Mouse (Mus musculus) embryonic facial prominence, embryonic 11.5 days (tissue): ENCODE results near the gene Gadl1. TPM values are rescaled to one million over a fixed set of nuclear protein-coding genes. Genes with fewer than 3 reads are reported as not detected.

Source experiments
- ATAC-seq: fragments of 200-750 bp; cut with Nextera tagmentation; replicated peaks from 2 replicates; pipeline ENCODE4 v1.8.0; 2017; ENCODE audit warnings: low read depth; ENCODE audit not compliant: insufficient number of reproducible peaks, low FRiP score, low TSS enrichment
- DNase-seq: peaks from one replicate; pipeline ENCODE4 v3.0.0-alpha.2; 2015; ENCODE audit warnings: low spot score
- H3K27ac ChIP-seq: fragments of 300-500 bp; sonication (generic); replicated peaks from 2 replicates; pipeline ENCODE4 v1.5.1; 2014; ENCODE audit warnings: mild to moderate bottlenecking, low read depth, low read length, control low read depth
- H3K27me3 ChIP-seq: fragments of 300-500 bp; sonication (generic); 2 replicates; pipeline ENCODE4 v1.6.1; 2014; ENCODE audit warnings: mild to moderate bottlenecking, low read length, moderate library complexity, mixed read lengths; ENCODE audit not compliant: control insufficient read depth, insufficient read depth
- H3K36me3 ChIP-seq: fragments of 300-500 bp; sonication (generic); replicated peaks from 2 replicates; pipeline ENCODE4 v1.6.1; 2014; ENCODE audit warnings: low read depth, mild to moderate bottlenecking, low read length, moderate library complexity, mixed read lengths; ENCODE audit not compliant: control insufficient read depth, insufficient read depth
- H3K4me1 ChIP-seq: fragments of 300-500 bp; sonication (generic); 2 replicates; pipeline ENCODE4 v1.6.1; 2014; ENCODE audit warnings: low read length, mixed read lengths; ENCODE audit not compliant: control insufficient read depth, insufficient read depth
- H3K4me2 ChIP-seq: fragments of 300-500 bp; sonication (generic); 2 replicates; pipeline ENCODE4 v1.6.1; 2014; ENCODE audit warnings: low read depth, mild to moderate bottlenecking, control low read depth, low read length, moderate library complexity
- H3K4me3 ChIP-seq: fragments of 300-500 bp; sonication (generic); 2 replicates; pipeline ENCODE4 v1.5.1; 2014; ENCODE audit warnings: low read depth, low read length, control low read depth
- H3K9ac ChIP-seq: fragments of 300-500 bp; sonication (generic); replicated peaks from 2 replicates; pipeline ENCODE4 v1.6.1; 2014; ENCODE audit warnings: mild to moderate bottlenecking, control low read depth, low read length
- H3K9me3 ChIP-seq: fragments of 300-500 bp; sonication (generic); replicated peaks from 2 replicates; pipeline ENCODE4 v1.6.1; 2016; ENCODE audit warnings: mild to moderate bottlenecking, low read length, inconsistent platforms, mixed read lengths; ENCODE audit not compliant: control insufficient read depth
- WGBS: fragments of 180-500 bp; shearing (Covaris S2); extraction: QIAGEN DNeasy Blood & Tissue Kit; methylation state at CpG from one replicate; pipeline ENCODE4 v1.1.7; 2014; 5-methylcytosine and 5-hydroxymethylcytosine counted together
- polyA plus RNA-seq: library from polyadenylated mRNA; unstranded; fragments of >200 nt; fragmentation: Nextera tagmentation; extraction: Ambion mirVana; gene quantifications from 2 replicates; pipeline ENCODE4 v1.2.1, GENCODE M21; 2014

Gene Gadl1
- polyA plus RNA-seq, 1 experiment from 2014 or later, result 0.74 TPM

GRCm38 (mm10) chr9:116090296-116090695, 181.0 kb downstream of the Gadl1 start:
- Histone ChIP-seq H3K9me3 (no peaks in the 10 kb centered on the region), H3K4me2 (no peak overlapping the region), H3K27me3 (no peaks in the 10 kb centered on the region), H3K9ac (no peak overlapping the region), H3K4me3 (no peak overlapping the region), H3K27ac (no peak overlapping the region), H3K4me1 (no peaks in the 10 kb centered on the region), H3K36me3 (no peaks in the 10 kb centered on the region)
- ATAC-seq, result no peak
- WGBS, result 93% methylated on average over 9 of the region's 9 CpGs
- DNase-seq, result no peak

GRCm38 (mm10) chr9:116091101-116091841, 182.0 kb downstream of the Gadl1 start:
- H3K27ac ChIP-seq, result no peak overlapping the region
- ATAC-seq, result no peak
- H3K27me3 ChIP-seq, result no peaks in the 10 kb centered on the region
- H3K4me2 ChIP-seq, result no peak overlapping the region
- H3K4me1 ChIP-seq, result no peaks in the 10 kb centered on the region
- H3K4me3 ChIP-seq, result no peak overlapping the region
- H3K9me3 ChIP-seq, result no peaks in the 10 kb centered on the region
- DNase-seq, result no peak
- H3K36me3 ChIP-seq, result no peaks in the 10 kb centered on the region
- H3K9ac ChIP-seq, result no peak overlapping the region
- WGBS, result 84% methylated on average over 7 of the region's 7 CpGs

- H3K27ac ChIP-seq, result no peak overlapping the region
- H3K27me3 ChIP-seq, result no peaks in the 10 kb centered on the region
- H3K36me3 ChIP-seq, result no peaks in the 10 kb centered on the region
- no peaks in the 10 kb centered on the region for H3K4me1 ChIP-seq
- no peaks in the 10 kb centered on the region for H3K9me3 ChIP-seq
- DNase-seq, result no peak
- H3K9ac ChIP-seq, result no peak overlapping the region
- ATAC-seq, result no peak
- no peak overlapping the region for H3K4me3 ChIP-seq
- H3K4me2 ChIP-seq, result no peak overlapping the region
- WGBS, result 73% methylated on average over 5 of the region's 5 CpGs
Observed at GRCm38 (mm10) chr9:116091921-116092320, 182.7 kb downstream of the Gadl1 start.

DNA sequence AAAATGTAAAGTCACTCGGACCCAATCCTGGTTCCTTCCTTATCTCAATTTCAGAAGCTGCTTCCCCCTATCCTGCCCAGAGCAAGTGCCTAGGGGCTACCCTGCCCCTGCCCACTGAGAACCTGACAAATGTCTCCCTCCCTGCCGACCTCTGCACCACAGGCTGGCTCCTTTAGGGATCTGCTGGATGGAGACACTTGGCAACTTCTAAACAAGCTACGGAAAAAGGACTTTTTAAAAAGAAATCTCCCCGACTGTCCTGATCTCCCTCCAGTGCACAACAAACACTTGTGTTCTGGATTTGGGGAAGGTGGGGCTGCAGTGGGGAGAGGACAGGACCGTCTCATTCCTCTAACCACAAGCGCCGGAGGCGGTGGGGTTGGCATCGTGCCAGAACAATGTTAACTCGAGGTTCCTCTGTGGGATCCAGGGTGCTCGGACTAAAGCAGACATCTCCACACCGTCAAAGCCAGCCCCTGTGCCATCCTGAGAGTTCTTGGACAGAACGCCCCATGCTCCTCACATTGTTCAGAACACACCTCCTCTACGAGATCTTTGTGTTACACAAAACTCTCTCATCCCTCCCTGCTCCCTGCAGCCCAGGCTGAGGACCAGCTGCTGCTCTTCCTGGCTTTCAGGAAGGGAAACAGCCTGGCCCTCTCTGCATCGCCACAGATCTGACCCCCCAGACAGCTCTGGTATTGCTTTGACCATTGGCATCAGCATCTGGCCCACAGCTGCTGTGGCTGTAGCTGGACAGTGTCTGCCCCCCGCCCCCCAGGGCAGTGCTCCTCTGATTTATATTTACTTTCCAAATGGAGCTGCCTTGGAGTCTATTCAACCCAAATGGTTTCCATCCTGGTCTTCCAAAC, 189.7 kb downstream of the Gadl1 start:
- 60% methylated on average over 16 of the region's 16 CpGs for WGBS
- ATAC-seq (no peak), DNase-seq (no peak)
- Histone ChIP-seq H3K27ac (no peak overlapping the region), H3K4me2 (no peak overlapping the region), H3K4me3 (no peak overlapping the region), H3K36me3 (no peaks in the 10 kb centered on the region), H3K9ac (0 out of 2 replicates have a peak overlapping the region, but pooled peaks have one; percentile 26), H3K27me3 (no peaks in the 10 kb centered on the region), H3K4me1 (0 out of 2 replicates have a peak, but pooled peaks cover 2% of the 10 kb centered on the region), H3K9me3 (no peaks in the 10 kb centered on the region)

- 53% methylated on average over 6 of the region's 6 CpGs for WGBS
- H3K4me3 ChIP-seq, result no peak overlapping the region
- H3K36me3 ChIP-seq, result no peaks in the 10 kb centered on the region
- no peak overlapping the region for H3K4me2 ChIP-seq
- 0 out of 2 replicates have a peak, but pooled peaks cover 2% of the 10 kb centered on the region for H3K4me1 ChIP-seq
- no peak for ATAC-seq
- H3K27me3 ChIP-seq, result no peaks in the 10 kb centered on the region
- no peaks in the 10 kb centered on the region for H3K9me3 ChIP-seq
- DNase-seq, result no peak
- no peak overlapping the region for H3K27ac ChIP-seq
- H3K9ac ChIP-seq, result no peak overlapping the region
Observed at GRCm38 (mm10) chr9:116099596-116099993, 190.3 kb downstream of the Gadl1 start.

DNA sequence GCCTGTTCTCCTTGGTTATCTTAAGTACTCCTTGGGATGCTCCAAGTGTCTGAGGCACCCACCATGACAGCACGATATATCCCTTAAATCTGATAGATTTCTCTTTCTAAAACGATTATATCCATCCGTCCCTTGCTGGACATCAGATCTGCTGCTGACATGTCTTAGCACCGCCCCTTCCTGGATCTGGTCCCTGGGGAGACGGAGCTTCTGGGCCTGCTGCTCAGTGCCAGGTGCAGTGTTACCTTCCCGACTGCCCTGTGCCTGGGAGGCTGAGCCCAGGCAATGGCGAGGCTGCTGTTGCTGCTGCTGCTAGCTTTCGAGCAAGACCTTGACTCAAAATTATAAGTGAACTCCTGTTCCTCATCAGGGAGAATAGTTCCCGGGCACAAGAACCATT, 190.8 kb downstream of the Gadl1 start:
- no peak overlapping the region for H3K27ac ChIP-seq
- ATAC-seq (no peak), DNase-seq (no peak)
- no peaks in the 10 kb centered on the region for H3K36me3 ChIP-seq
- H3K9me3 ChIP-seq, result no peaks in the 10 kb centered on the region
- 65% methylated on average over 9 of the region's 9 CpGs for WGBS
- no peak overlapping the region for H3K4me3 ChIP-seq
- H3K9ac ChIP-seq, result no peak overlapping the region
- no peaks in the 10 kb centered on the region for H3K27me3 ChIP-seq
- no peak overlapping the region for H3K4me2 ChIP-seq
- H3K4me1 ChIP-seq, result 0 out of 2 replicates have a peak, but pooled peaks cover 2% of the 10 kb centered on the region

DNA sequence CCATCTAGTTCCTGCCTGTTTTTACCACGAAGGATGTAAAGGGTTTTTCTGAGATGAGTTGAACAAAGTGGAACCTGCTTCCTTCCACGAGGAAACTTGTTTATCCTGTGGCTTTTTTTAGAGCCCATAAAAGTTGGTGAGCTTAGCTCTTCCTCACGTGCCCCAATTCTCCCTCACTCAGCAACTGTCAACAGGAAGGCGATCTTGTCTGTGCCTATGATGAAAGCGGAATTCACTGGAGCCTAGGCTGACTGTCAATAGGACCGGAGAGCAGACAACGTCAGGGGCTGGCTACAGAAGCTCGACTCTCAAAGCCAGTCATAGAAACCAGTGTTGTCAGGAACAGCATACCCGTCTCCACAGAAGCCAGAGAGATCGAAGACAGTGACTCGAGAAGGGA, 192.6 kb downstream of the Gadl1 start:
- Histone ChIP-seq H3K36me3 (no peaks in the 10 kb centered on the region), H3K4me2 (no peak overlapping the region), H3K9me3 (no peaks in the 10 kb centered on the region), H3K4me3 (no peak overlapping the region), H3K9ac (no peak overlapping the region), H3K27me3 (no peaks in the 10 kb centered on the region), H3K4me1 (0 out of 2 replicates have a peak, but pooled peaks cover 2% of the 10 kb centered on the region), H3K27ac (no peak overlapping the region)
- DNase-seq, result no peak
- 86% methylated on average over 11 of the region's 11 CpGs for WGBS
- no peak for ATAC-seq

- Histone ChIP-seq H3K9ac (no peak overlapping the region), H3K27me3 (no peaks in the 10 kb centered on the region), H3K4me1 (no peaks in the 10 kb centered on the region), H3K9me3 (no peaks in the 10 kb centered on the region), H3K27ac (no peak overlapping the region), H3K4me3 (no peak overlapping the region), H3K4me2 (no peak overlapping the region), H3K36me3 (peaks cover 2% of the 10 kb centered on the region; the same call in 1 of the 2 replicates)
- ATAC-seq (no peak), DNase-seq (no peak)
- 95% methylated on average over 17 of the region's 17 CpGs for WGBS
Observed at GRCm38 (mm10) chr9:116104770-116105169, 195.5 kb downstream of the Gadl1 start.
